Mouse (Mus musculus) urinary bladder, adult 18-20 months (tissue): ENCODE data around the gene Akr1b10.
"Not testable (repeated sequence)": the region's sequence is repeated elsewhere in the genome, so short reads cannot be mapped to it uniquely, and the experiment has no call there.

Source experiments
- DNase-seq, 2 experiments: peaks; one replicate each; pipeline ENCODE4 v3.0.0; 2022; ENCODE audit warnings: low spot score in 2 of 2, mixed read lengths in 2 of 2

Gene Akr1b10

DNA sequence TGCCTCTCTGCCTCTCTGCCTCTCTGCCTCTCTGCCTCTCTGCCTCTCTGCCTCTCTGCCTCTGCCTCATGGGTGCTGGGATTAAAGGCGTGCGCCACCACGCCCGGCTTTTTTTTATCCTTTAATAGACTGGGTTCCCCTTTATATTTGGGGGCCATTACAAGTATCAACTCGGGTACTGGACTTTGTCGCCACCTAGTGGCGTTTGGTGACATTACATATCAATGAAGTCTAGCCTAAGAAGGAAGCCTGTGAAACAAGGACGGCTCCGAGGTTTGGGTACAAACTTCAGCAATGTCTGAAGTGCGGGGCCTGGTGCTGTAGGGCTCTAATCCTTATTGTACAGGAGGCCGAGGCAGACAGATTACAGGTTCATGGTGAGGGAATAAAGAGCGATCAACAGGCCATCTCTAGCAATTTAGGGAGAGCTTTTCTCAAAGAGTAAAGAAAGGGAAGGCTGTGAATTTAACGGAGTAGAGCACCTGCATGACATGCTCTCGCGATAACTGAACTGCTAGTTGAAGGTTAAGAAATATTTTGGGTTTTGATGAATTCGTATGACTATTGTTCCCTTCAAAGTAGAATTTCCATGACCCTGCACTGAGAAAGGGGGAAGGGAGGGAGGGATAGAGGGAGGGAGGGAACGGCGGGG, 12.2 kb upstream of the Akr1b10 start:
- DNase-seq, result peak; percentile 70 to 71

DNA sequence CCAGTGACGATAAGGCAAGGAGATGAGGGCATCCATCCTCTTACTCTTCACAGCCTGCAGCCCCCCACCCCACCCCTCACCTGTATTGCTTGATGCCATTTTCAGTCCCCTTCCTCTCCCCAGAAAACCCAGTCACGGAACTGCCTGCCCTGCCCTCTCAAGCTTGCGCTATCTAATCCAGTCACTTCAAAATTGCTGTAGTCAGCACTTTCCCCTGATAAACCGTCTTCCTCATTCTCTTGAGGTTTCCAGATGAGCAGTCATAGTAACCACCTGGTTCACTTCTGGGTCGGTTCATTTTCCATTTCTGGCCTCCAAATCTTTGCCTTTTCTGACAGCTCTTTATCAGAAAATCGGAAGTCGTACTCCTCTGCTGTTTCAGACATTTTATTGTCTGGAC, 10.2 kb upstream of the Akr1b10 start:
- DNase-seq, result no peak

DNA sequence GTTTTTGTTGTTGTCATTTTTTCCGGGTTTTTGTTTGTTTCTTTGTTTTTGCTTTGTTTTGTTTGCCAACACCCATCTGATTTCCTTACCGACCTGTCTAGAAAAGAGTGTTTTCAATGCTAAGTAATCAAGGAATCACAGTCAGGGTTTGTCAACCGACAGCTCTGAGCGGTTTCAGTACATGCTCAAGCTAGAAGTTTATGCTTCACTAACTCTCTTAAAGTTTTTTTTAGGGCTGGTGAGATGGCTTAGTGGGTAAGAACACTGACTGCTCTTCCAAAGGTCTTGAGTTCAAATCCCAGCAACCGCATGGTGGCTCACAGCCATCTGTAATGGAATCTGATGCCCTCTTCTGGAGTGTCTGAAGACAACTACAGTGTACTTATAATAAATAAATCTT, 8.1 kb upstream of the Akr1b10 start:
- DNase-seq, result not testable (repeated sequence)

- no peak for DNase-seq
Measured at GRCm38 (mm10) chr6:34383401-34383800, 617 bp upstream of the Akr1b10 start.

DNA sequence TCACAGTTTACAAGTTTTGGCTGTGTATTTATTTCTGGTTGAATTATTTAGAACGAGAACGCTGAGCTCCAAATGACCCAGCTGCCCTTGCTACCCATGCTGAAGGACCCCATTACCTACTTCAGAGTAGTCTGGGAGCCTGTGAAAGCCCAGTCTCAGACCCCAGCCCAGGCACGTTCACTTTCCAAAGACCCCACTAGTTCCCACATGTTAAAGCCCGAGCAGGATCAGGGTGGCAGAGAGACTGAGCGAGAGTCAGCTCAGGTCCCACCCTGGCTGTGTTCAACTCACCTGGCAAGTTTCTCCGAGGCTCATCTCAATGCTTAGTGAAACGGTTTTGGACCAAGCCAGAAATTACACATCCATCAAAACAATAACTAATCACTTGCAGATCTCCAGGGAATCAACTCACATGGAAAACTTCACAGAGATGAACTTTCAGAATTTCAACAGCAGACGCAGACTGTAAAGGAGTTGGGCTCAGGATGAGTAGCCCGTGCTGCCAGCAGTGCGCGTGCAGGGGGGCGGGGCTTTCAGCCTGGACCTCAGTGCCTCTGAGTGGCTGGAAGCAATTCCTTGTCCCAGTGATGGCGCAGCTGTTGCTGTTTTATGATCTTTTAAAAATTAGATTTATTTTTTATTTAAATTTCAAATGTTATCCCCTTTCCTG, 818 bp downstream of the Akr1b10 start:
- peak; percentile 31 to 39 for DNase-seq

DNA sequence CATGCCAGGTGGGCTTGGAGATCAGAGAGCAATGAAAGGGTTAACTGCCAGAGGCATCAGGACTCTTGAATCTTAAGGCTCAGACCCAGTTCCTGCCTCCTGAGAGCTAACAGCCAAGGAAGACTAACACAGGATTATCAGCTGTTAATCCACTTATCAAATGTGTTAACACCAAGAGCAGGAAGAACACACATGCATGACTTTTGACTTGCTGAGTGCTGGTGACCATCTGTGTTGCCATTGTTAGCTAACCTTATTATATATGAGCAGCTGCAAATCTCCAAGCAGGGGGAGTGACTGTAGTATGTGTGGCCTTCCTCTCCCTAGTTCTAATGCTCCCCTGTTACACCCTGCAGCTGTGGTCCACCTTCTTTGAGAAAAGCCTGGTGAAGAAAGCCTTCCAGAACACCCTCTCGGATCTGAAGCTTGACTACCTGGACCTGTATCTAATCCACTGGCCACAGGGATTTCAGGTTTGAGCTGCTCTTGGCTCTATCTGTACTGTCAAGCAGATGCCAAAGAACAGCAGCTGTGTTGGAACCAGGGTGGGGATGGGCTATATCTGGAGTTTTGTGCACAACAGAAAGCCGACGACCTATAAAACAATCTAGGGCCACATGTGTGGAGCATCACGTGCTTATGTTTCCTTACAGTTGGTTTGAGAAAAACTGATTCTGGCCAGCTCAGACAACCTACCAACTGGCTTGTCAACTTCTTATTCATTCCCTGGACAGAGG, 4.6 kb downstream of the Akr1b10 start:
- no peak for DNase-seq

- no peak for DNase-seq
Measured at GRCm38 (mm10) chr6:34395897-34396296, 11.9 kb downstream of the Akr1b10 start.

DNA sequence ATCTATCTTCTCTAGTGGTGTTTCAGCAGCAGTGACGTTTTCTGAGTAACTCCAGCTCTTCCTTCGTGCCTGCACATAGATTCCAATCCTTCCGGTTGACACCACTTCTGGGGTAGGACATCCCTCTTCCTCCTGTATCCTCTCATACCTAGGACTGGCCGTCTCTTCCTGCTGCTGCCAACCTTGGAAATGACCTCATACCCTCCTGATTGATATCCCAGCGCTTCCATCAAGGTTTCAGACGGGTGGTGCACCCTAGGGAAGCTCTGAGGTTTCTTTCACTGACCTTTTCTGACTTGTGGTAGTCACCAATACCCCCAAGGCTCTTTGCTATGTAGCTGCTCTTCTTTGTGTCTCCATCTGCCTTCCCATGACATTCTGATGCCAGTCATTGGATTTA, 14.4 kb downstream of the Akr1b10 start:
- no peak for DNase-seq

- no peak for DNase-seq
Measured at GRCm38 (mm10) chr6:34399606-34400220, 15.7 kb downstream of the Akr1b10 start.

- DNase-seq, result no peak
Measured at GRCm38 (mm10) chr6:34400696-34401095, 16.7 kb downstream of the Akr1b10 start.

GRCm38 (mm10) chr6:34406746-34407145, 22.7 kb downstream of the Akr1b10 start:
- no peak for DNase-seq

- no peak for DNase-seq
Measured at GRCm38 (mm10) chr6:34407403-34407802, 23.4 kb downstream of the Akr1b10 start.

GRCm38 (mm10) chr6:34412023-34412422, 28.0 kb downstream of the Akr1b10 start, which contains the start of gene Akr1b7:
Gene Akr1b7, plus strand, starts transcription at chr6:34412334.
- DNase-seq, result peak; percentile 19 to 31

- no peak for DNase-seq
Measured at GRCm38 (mm10) chr6:34412688-34413087, 28.7 kb downstream of the Akr1b10 start.

GRCm38 (mm10) chr6:34413386-34413785, 29.4 kb downstream of the Akr1b10 start:
- not testable (repeated sequence) for DNase-seq

- DNase-seq, result no peak
Measured at GRCm38 (mm10) chr6:34416521-34416920, 32.5 kb downstream of the Akr1b10 start.

DNA sequence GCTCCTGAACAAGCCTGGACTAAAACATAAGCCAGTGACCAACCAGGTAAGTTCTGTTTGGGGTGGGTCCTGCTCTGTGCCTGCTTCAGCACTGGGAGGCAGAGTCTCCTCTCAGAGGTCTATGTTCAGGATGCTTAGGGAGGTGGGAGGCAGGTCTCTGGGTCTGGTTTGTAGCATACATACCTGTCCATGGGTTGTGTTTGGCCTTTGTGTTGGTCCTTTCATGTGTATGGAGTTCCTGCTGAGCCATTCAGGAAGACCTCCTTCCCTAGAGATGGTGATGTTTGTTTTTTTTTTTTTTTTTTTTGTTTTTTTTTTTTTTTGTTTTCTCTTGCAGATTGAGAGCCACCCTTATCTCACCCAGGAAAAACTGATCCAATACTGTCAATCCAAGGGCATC, 35.1 kb downstream of the Akr1b10 start:
- no peak for DNase-seq

- DNase-seq, result no peak
Measured at GRCm38 (mm10) chr6:34439006-34439405, 55.0 kb downstream of the Akr1b10 start.

DNA sequence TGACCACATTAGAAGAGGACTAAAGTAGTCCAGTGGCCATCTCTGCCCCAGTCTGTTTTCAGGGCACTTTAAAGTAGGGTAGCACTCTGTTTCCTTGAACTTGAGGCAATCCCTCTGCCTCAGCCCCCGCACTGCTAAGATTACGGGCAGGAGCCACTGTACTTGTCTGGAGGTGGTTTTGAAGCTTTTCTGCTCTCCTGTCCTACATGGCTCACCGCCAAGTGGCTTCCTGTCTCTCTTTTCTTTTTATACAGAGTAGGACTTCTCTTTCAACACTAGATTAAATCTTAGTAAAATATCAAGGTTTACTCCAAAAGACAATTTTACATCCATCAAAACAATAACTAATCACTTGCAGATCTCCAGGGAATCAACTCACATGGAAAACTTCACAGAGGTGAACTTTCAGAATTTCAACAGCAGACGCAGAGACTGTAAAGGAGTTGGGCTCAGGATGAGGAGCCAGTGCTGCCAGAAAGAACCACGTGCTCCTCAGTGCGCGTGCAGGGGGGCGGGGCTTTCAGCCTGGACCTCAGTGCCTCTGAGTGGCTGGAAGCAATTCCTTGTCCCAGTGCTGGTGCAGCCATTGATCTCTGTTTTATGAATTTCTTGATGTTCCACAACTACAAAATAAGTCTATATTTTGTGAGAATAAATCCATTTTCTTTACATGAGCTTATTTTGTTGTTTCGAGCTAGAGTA, 57.7 kb downstream of the Akr1b10 start:
- DNase-seq, result no peak

GRCm38 (mm10) chr6:34443791-34444190, 59.8 kb downstream of the Akr1b10 start:
- DNase-seq, result no peak
